Mouse (Mus musculus): ENCODE results near the gene Nudt21. TPM values are rescaled to one million over a fixed set of nuclear protein-coding genes. Genes with fewer than 3 reads are reported as not detected.

The Nudt21 gene
- 124 TPM for polyA plus RNA-seq (2017; shearing (Covaris generic))

DNA sequence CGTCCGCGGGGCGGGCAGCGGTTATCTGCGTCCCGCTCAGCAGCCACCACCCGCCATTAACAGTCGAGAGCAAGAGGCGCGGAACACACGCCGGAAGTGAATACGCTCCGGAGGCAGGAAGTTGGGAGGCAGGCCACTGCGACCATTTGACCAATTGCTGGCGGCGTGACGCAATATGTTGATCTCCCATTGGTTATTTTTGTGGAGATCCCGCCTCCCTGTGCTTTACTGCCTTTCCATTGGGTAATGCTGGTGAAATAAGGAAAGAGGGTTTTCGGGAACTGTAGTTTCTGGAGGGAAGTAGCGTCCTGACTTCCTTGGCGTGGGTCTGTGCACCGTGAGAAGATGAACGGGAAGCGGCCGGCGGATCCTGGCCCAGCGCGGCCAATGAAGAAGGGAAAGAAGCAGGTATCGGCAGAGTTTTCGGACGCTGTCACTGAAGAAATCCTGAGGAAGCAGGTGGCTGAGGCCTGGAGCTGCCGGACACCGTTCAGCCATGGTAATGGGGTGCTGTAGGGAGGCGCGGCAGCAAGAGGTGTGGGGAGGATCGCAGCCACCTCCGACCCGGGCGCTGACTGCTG lies at the start of gene Nudt21, which contains the start of gene Ogfod1:
Nudt21 (minus strand) TSS at position 88 of the 581 bp plus-strand sequence.
Ogfod1 (plus strand) TSS at position 255 of the 581 bp plus-strand sequence.

GRCm38 (mm10) chr8:94012013-94012951 lies 24.5 kb downstream of the Nudt21 start, which contains the start of gene Amfr:
Gene Amfr, minus strand, starts transcription at chr8:94012842.

Other genes with a start within 250 kb of the Nudt21 start
- 0.24 TPM for gene Gnao1, start 227.1 kb downstream of the Nudt21 start, polyA plus RNA-seq (2017; shearing (Covaris generic))
- gene Amfr, start 24.2 kb downstream of the Nudt21 start, polyA plus RNA-seq (2017; shearing (Covaris generic)), result 14.2 TPM
- gene Ogfod1, start 167 bp upstream of the Nudt21 start, polyA plus RNA-seq (2017; shearing (Covaris generic)), result 19.5 TPM
- 6.7 TPM for gene Bbs2, start 61.9 kb upstream of the Nudt21 start, polyA plus RNA-seq (2017; shearing (Covaris generic))
- gene Mt4, start 100.2 kb upstream of the Nudt21 start, polyA plus RNA-seq (2017; shearing (Covaris generic)), result not detected
- 1.5 TPM for gene Mt3, start 115.6 kb upstream of the Nudt21 start, polyA plus RNA-seq (2017; shearing (Covaris generic))
- 0.57 TPM for gene Mt2, start 135.6 kb upstream of the Nudt21 start, polyA plus RNA-seq (2017; shearing (Covaris generic))
- 5.1 TPM for gene Mt1, start 142.1 kb upstream of the Nudt21 start, polyA plus RNA-seq (2017; shearing (Covaris generic))
- gene Nup93, start 177.5 kb upstream of the Nudt21 start, polyA plus RNA-seq (2017; shearing (Covaris generic)), result 42.7 TPM